14 mouse cellular contexts compared by ENCODE assay signal in genomic region chrX:159757854-159758540, GRCm38 (mm10).
DNase-seq lines count a peak whose midpoint lies in the region; ATAC-seq lines count a peak whose summit lies in the region.
"Had no signal": no experiment of that assay in that cellular context is flagged by ENCODE, and none has a peak within 500 bp of the region (broad histone marks: within the 10 kb centered on the region; RNA-seq: fewer than 3 reads in every experiment).

No protein-coding gene starts in this region.

- no peak overlapping the region for H3K4me2 ChIP-seq in intestine, embryonic 15.5 days (replicated peaks)
- H3K4me2 ChIP-seq: hindbrain, embryonic 14.5 days; midbrain, embryonic 15.5 days had no signal

- no peaks in the 10 kb centered on the region for H3K9me3 ChIP-seq in intestine, embryonic 15.5 days
- H3K9me3 ChIP-seq: midbrain, embryonic 15.5 days had no signal

- 76% methylated on average over 5 of the region's 5 CpGs for WGBS in intestine, embryonic 15.5 days

- peak; percentile 89 to 91 for ATAC-seq in hematopoietic stem cell, adult 5-6 weeks (replicated peaks in 1 of 2; ENCODE audit: insufficient read depth in 1 of 2, low FRiP score in 2 of 2, low TSS enrichment in 1 of 2, low read depth in 1 of 2, poor library complexity in 2 of 2, severe bottlenecking in 2 of 2)
- ATAC-seq in monocyte, adult 5-6 weeks (replicated peaks; ENCODE audit: insufficient number of reproducible peaks, low FRiP score, low TSS enrichment, poor library complexity, severe bottlenecking): peak; percentile 90
- no peak for ATAC-seq in intestine, embryonic 15.5 days
- ATAC-seq: midbrain, embryonic 15.5 days had no signal

- DNase-seq in adrenal gland, postnatal 14 days: peak; percentile 14
- DNase-seq in adrenal gland, postnatal 4 days (ENCODE audit: low spot score in 2 of 2): no peak
- DNase-seq in thymus, postnatal 14 days: peak; percentile 81
- no peak for DNase-seq in ovary, adult 18-20 months (ENCODE audit: low spot score)
- no peak for DNase-seq in heart, postnatal 25 days (ENCODE audit: low spot score)
- DNase-seq: cerebellum, adult 18-20 months; gastrocnemius, postnatal 25 days; kidney, postnatal 36 days; right cerebral cortex, postnatal 25 days had no signal

- no peak overlapping the region for H3K4me3 ChIP-seq in intestine, embryonic 15.5 days (replicated peaks)
- H3K4me3 ChIP-seq: midbrain, embryonic 15.5 days had no signal

- intact Hi-C loops in heart, postnatal 25 days (cut with DNase I): no loop called here

- H3K9ac ChIP-seq in intestine, embryonic 15.5 days: no peak overlapping the region
- H3K9ac ChIP-seq: hindbrain, embryonic 14.5 days; midbrain, embryonic 15.5 days had no signal

- no peaks in the 10 kb centered on the region for H3K4me1 ChIP-seq in intestine, embryonic 15.5 days (replicated peaks)
- H3K4me1 ChIP-seq: midbrain, embryonic 15.5 days had no signal

- H3K36me3 ChIP-seq in intestine, embryonic 15.5 days: no peaks in the 10 kb centered on the region
- H3K36me3 ChIP-seq: midbrain, embryonic 15.5 days had no signal

- H3K27ac ChIP-seq in intestine, embryonic 15.5 days: no peak overlapping the region
- H3K27ac ChIP-seq: hindbrain, embryonic 14.5 days; midbrain, embryonic 15.5 days had no signal

- no peaks in the 10 kb centered on the region for H3K27me3 ChIP-seq in intestine, embryonic 15.5 days (replicated peaks)
- H3K27me3 ChIP-seq: midbrain, embryonic 15.5 days had no signal

Comparison
In these comparisons a context has a peak if more than half of its experiments do, and no peak if none do; other contexts are left out.
1. DNase-seq: peak in adrenal gland, postnatal 14 days (single experiment) and thymus, postnatal 14 days (single experiment); none in adrenal gland, postnatal 4 days (0 of 2), ovary, adult 18-20 months (single experiment) and heart, postnatal 25 days (single experiment).